Mouse (Mus musculus): ENCODE measurements at regions not wholly inside any gene's neighbourhood (a gene's known extent, or its start where the extent isn't known, plus 50 kb on each side); places are given as distances from the start of the nearest gene placed in this dataset.
A peak's percentile ranks its signal among the peaks of the same experiment; 100 is the strongest.

GRCm38 (mm10) chr1:166812920-166813439 lies 131.3 kb upstream of the Fmo9 start:
- Histone ChIP-seq H3K9ac (no peak overlapping the region), H3K9me3 (no peaks in the 10 kb centered on the region), H3K4me1 (no peaks in the 10 kb centered on the region; the same call in 1 of the 2 replicates), H3K27ac (no peak overlapping the region), H3K27me3 (replicated peaks) (no peaks in the 10 kb centered on the region), H3K36me3 (no peaks in the 10 kb centered on the region), H3K4me3 (no peak overlapping the region), H3K4me2 (replicated peaks) (no peak overlapping the region)
- 82% methylated on average over 7 of the region's 7 CpGs for WGBS
- no peak for ATAC-seq (ENCODE audit: low FRiP score, low read depth)

- no peak overlapping the region for H3K4me2 ChIP-seq (replicated peaks)
- H3K27me3 ChIP-seq (replicated peaks): no peaks in the 10 kb centered on the region
- no peaks in the 10 kb centered on the region for H3K9me3 ChIP-seq
- no peak overlapping the region for H3K27ac ChIP-seq
- ATAC-seq (ENCODE audit: low FRiP score, low read depth): no peak
- WGBS: 93% methylated on average over 4 of the region's 4 CpGs
- no peak overlapping the region for H3K4me3 ChIP-seq
- H3K36me3 ChIP-seq: no peaks in the 10 kb centered on the region
- H3K4me1 ChIP-seq: no peaks in the 10 kb centered on the region; the same call in 1 of the 2 replicates
- no peak overlapping the region for H3K9ac ChIP-seq
Measured at GRCm38 (mm10) chr1:166817927-166818326, 136.3 kb upstream of the Fmo9 start.

GRCm38 (mm10) chr1:166818682-166819081 lies 137.0 kb upstream of the Fmo9 start:
- Histone ChIP-seq H3K9ac (no peak overlapping the region), H3K4me2 (replicated peaks) (no peak overlapping the region), H3K36me3 (no peaks in the 10 kb centered on the region), H3K9me3 (no peaks in the 10 kb centered on the region), H3K27ac (no peak overlapping the region), H3K4me1 (no peaks in the 10 kb centered on the region), H3K4me3 (no peak overlapping the region), H3K27me3 (replicated peaks) (no peaks in the 10 kb centered on the region)
- ATAC-seq (ENCODE audit: low FRiP score, low read depth): no peak
- WGBS: 77% methylated on average over 5 of the region's 5 CpGs

GRCm38 (mm10) chr1:166819420-166819819 lies 137.8 kb upstream of the Fmo9 start:
- no peak overlapping the region for H3K27ac ChIP-seq
- H3K4me2 ChIP-seq (replicated peaks): no peak overlapping the region
- no peaks in the 10 kb centered on the region for H3K9me3 ChIP-seq
- no peaks in the 10 kb centered on the region for H3K36me3 ChIP-seq
- 73% methylated on average over 7 of the region's 7 CpGs for WGBS
- H3K4me3 ChIP-seq: no peak overlapping the region
- H3K9ac ChIP-seq: no peak overlapping the region
- no peaks in the 10 kb centered on the region for H3K27me3 ChIP-seq (replicated peaks)
- H3K4me1 ChIP-seq: no peaks in the 10 kb centered on the region
- no peak for ATAC-seq (ENCODE audit: low FRiP score, low read depth)

GRCm38 (mm10) chr1:166820050-166820449 lies 138.4 kb upstream of the Fmo9 start:
- ATAC-seq (ENCODE audit: low FRiP score, low read depth): no peak
- no peaks in the 10 kb centered on the region for H3K27me3 ChIP-seq (replicated peaks)
- H3K36me3 ChIP-seq: no peaks in the 10 kb centered on the region
- no peak overlapping the region for H3K27ac ChIP-seq
- WGBS: 92% methylated on average over 5 of the region's 5 CpGs
- H3K4me3 ChIP-seq: no peak overlapping the region
- H3K9ac ChIP-seq: no peak overlapping the region
- H3K4me1 ChIP-seq: no peaks in the 10 kb centered on the region
- no peak overlapping the region for H3K4me2 ChIP-seq (replicated peaks)
- H3K9me3 ChIP-seq: no peaks in the 10 kb centered on the region

- no peak overlapping the region for H3K27ac ChIP-seq
- no peak overlapping the region for H3K4me2 ChIP-seq (replicated peaks)
- WGBS: 51% methylated on average over 3 of the region's 3 CpGs
- ATAC-seq (ENCODE audit: low FRiP score, low read depth): no peak
- no peaks in the 10 kb centered on the region for H3K4me1 ChIP-seq
- no peaks in the 10 kb centered on the region for H3K36me3 ChIP-seq
- no peak overlapping the region for H3K4me3 ChIP-seq
- H3K27me3 ChIP-seq (replicated peaks): no peaks in the 10 kb centered on the region
- no peak overlapping the region for H3K9ac ChIP-seq
- H3K9me3 ChIP-seq: no peaks in the 10 kb centered on the region
Measured at GRCm38 (mm10) chr1:166821146-166821545, 139.5 kb upstream of the Fmo9 start.

- Histone ChIP-seq H3K4me1 (peaks cover 11% of the 10 kb centered on the region; the same call in 1 of the 2 replicates), H3K9ac (no peak overlapping the region), H3K27ac (no peak overlapping the region), H3K27me3 (replicated peaks) (no peaks in the 10 kb centered on the region), H3K9me3 (no peaks in the 10 kb centered on the region), H3K4me3 (no peak overlapping the region), H3K36me3 (no peaks in the 10 kb centered on the region), H3K4me2 (replicated peaks) (no peak overlapping the region)
- 79% methylated on average over 1 of the region's 1 CpGs for WGBS
- no peak for ATAC-seq (ENCODE audit: low FRiP score, low read depth)
Measured at GRCm38 (mm10) chr1:166837299-166837698, 155.7 kb upstream of the Fmo9 start.

- Histone ChIP-seq H3K4me2 (replicated peaks) (no peak overlapping the region), H3K4me3 (no peak overlapping the region), H3K27me3 (replicated peaks) (no peaks in the 10 kb centered on the region), H3K9me3 (no peaks in the 10 kb centered on the region), H3K4me1 (peaks cover 11% of the 10 kb centered on the region; the same call in 1 of the 2 replicates), H3K9ac (no peak overlapping the region), H3K27ac (no peak overlapping the region), H3K36me3 (no peaks in the 10 kb centered on the region)
- ATAC-seq (ENCODE audit: low FRiP score, low read depth): peak; percentile 60; the same call in 1 of the 2 replicates
- 39% methylated on average over 7 of the region's 7 CpGs for WGBS
Measured at GRCm38 (mm10) chr1:166839833-166840232, 158.2 kb upstream of the Fmo9 start.

- peak; percentile 51; the same call in 1 of the 2 replicates for ATAC-seq (ENCODE audit: low FRiP score, low read depth)
- Histone ChIP-seq H3K4me2 (replicated peaks) (peak overlapping the region; percentile 55), H3K36me3 (no peaks in the 10 kb centered on the region), H3K27ac (no peak overlapping the region), H3K9ac (peak overlapping the region; percentile 14; the same call in 1 of the 2 replicates), H3K9me3 (no peaks in the 10 kb centered on the region), H3K4me1 (peaks cover 11% of the 10 kb centered on the region; the same call in 1 of the 2 replicates), H3K4me3 (peak overlapping the region; percentile 19; the same call in 1 of the 2 replicates), H3K27me3 (replicated peaks) (no peaks in the 10 kb centered on the region)
- 3% methylated on average over 11 of the region's 11 CpGs for WGBS
Measured at GRCm38 (mm10) chr1:166843397-166843877, 157.8 kb upstream of the Fam78b start.

GRCm38 (mm10) chr1:166846566-166846965 lies 154.7 kb upstream of the Fam78b start:
- no peak overlapping the region for H3K4me3 ChIP-seq
- no peaks in the 10 kb centered on the region for H3K36me3 ChIP-seq
- no peak overlapping the region for H3K27ac ChIP-seq
- H3K9ac ChIP-seq: no peak overlapping the region
- H3K4me1 ChIP-seq: no peaks in the 10 kb centered on the region
- H3K27me3 ChIP-seq (replicated peaks): no peaks in the 10 kb centered on the region
- 89% methylated on average over 5 of the region's 5 CpGs for WGBS
- ATAC-seq (ENCODE audit: low FRiP score, low read depth): no peak
- no peak overlapping the region for H3K4me2 ChIP-seq (replicated peaks)
- no peaks in the 10 kb centered on the region for H3K9me3 ChIP-seq

- H3K4me1 ChIP-seq: no peaks in the 10 kb centered on the region
- no peaks in the 10 kb centered on the region for H3K27me3 ChIP-seq (replicated peaks)
- no peaks in the 10 kb centered on the region for H3K9me3 ChIP-seq
- 92% methylated on average over 6 of the region's 6 CpGs for WGBS
- H3K4me2 ChIP-seq (replicated peaks): no peak overlapping the region
- no peak overlapping the region for H3K4me3 ChIP-seq
- no peak overlapping the region for H3K27ac ChIP-seq
- H3K9ac ChIP-seq: no peak overlapping the region
- no peak for ATAC-seq (ENCODE audit: low FRiP score, low read depth)
- H3K36me3 ChIP-seq: no peaks in the 10 kb centered on the region
Measured at GRCm38 (mm10) chr1:166847233-166847632, 154.0 kb upstream of the Fam78b start.

GRCm38 (mm10) chr1:166848015-166848535 lies 153.1 kb upstream of the Fam78b start:
- 70% methylated on average over 4 of the region's 4 CpGs for WGBS
- ATAC-seq (ENCODE audit: low FRiP score, low read depth): no peak
- H3K27me3 ChIP-seq (replicated peaks): no peaks in the 10 kb centered on the region
- no peaks in the 10 kb centered on the region for H3K4me1 ChIP-seq
- H3K9me3 ChIP-seq: no peaks in the 10 kb centered on the region
- H3K4me3 ChIP-seq: no peak overlapping the region
- no peak overlapping the region for H3K9ac ChIP-seq
- no peak overlapping the region for H3K4me2 ChIP-seq (replicated peaks)
- no peak overlapping the region for H3K27ac ChIP-seq
- H3K36me3 ChIP-seq: no peaks in the 10 kb centered on the region

GRCm38 (mm10) chr1:166855988-166856387 lies 145.2 kb upstream of the Fam78b start:
- Histone ChIP-seq H3K27ac (no peak overlapping the region), H3K4me1 (no peaks in the 10 kb centered on the region), H3K4me3 (no peak overlapping the region), H3K36me3 (no peaks in the 10 kb centered on the region), H3K9ac (no peak overlapping the region), H3K27me3 (replicated peaks) (no peaks in the 10 kb centered on the region), H3K4me2 (replicated peaks) (no peak overlapping the region), H3K9me3 (no peaks in the 10 kb centered on the region)
- 85% methylated on average over 4 of the region's 4 CpGs for WGBS
- ATAC-seq (ENCODE audit: low FRiP score, low read depth): no peak
